Mouse (Mus musculus) kidney, adult 18-20 months (tissue): Measurements from ENCODE around the gene Gstp2.
"Not testable (repeated sequence)": the region's sequence is repeated elsewhere in the genome, so short reads cannot be mapped to it uniquely, and the experiment has no call there.

Experiments used
- DNase-seq: peaks from one replicate; pipeline ENCODE4 v3.0.0; 2021

Gene Gstp2

DNA sequence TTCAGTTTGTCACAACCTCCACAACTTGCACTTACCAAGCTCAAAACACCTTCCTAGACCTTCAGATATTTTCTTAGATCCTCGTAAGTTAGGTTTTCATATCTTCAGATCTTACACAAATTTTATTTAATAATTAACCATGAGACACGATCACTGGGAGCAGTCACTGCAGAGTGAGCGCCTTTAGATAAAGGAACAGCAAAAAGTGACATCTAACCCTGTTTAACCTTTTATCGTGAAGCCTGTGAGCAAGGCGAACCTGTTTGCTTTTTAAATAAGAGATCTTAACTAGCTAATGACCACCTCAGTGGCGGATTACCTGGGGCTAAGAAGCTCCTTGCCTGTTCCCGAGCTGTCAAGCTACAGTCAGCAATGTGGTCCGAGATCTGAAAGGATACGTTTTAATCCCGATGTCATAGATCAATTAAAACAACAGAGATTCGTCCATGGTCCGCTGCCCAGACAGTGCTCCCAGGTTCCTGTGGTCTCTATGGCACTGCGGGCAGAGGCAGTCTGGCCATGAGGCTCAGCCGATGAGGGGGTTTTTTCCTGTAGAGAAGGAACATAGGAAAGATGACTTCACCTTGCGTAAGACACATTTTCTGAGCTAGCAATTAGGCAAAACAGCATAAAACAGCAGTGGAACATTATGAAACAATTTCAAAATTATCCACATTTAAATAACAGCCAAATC is 23.0 kb upstream of the Gstp2 start:
- no peak for DNase-seq

- not testable (repeated sequence) for DNase-seq
Measured at GRCm38 (mm10) chr19:4068242-4068641, 22.4 kb upstream of the Gstp2 start.

GRCm38 (mm10) chr19:4066877-4067276 is 21.1 kb upstream of the Gstp2 start:
- no peak for DNase-seq

GRCm38 (mm10) chr19:4066280-4066679 is 20.5 kb upstream of the Gstp2 start:
- DNase-seq: no peak

GRCm38 (mm10) chr19:4064501-4064900 is 18.7 kb upstream of the Gstp2 start:
- DNase-seq: not testable (repeated sequence)

GRCm38 (mm10) chr19:4063357-4063756 is 17.5 kb upstream of the Gstp2 start:
- not testable (repeated sequence) for DNase-seq

DNA sequence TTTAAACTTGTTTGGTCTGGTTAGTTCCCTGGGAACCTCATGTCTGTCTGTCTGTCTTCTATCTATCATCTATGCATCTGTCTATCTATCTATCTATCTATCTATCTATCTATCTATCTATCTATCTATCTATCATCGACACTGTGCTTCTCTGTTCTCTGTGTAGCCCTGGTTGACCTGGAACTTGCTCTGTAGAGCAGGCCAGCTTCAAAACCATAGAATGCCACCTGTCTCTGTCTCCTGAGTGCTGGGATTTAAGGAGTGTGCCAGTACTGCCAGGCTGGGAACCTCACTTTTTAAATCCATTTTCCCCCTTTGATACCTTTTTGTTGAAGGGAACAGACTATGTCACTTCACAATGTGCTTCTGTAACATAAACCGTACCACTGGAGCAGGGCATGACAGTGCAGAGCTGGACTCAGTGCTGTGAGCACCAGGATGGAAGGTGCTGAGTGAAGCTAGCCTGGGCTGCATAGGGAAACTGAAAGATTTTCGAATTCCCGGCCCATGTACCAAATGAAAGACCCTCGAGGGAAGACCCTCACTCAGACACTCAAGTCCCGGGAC is 15.2 kb upstream of the Gstp2 start:
- no peak for DNase-seq

GRCm38 (mm10) chr19:4060044-4060898 is 14.4 kb upstream of the Gstp2 start:
- not testable (repeated sequence) for DNase-seq

GRCm38 (mm10) chr19:4059069-4059740 is 13.4 kb upstream of the Gstp2 start, which contains the start of gene Gstp3:
Gene Gstp3, minus strand, starts transcription at chr19:4059569.
- no peak for DNase-seq

DNA sequence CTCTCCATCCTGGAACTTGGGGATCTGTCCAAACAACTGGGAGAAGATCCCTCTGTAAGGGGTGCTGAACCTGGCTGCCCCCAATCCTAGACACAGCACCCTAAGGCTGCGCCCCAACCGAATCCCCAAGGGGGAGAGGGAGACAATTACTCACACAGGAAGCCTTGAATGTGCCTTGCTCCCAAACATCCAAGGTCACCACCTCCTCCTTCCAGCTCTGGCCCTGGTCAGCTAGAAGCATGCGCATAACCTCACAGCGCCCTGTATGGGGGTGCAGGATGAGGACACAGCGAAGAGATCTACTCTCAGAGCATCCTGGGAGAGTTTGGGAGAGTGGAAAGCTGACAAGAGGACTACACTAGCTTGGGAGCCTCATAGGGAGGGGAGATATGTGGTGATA is 12.8 kb upstream of the Gstp2 start:
- DNase-seq: no peak

- DNase-seq: no peak
Measured at GRCm38 (mm10) chr19:4057962-4058361, 12.1 kb upstream of the Gstp2 start.

GRCm38 (mm10) chr19:4057389-4057788 is 11.6 kb upstream of the Gstp2 start:
- no peak for DNase-seq

- DNase-seq: no peak
Measured at GRCm38 (mm10) chr19:4056727-4057126, 10.9 kb upstream of the Gstp2 start.

GRCm38 (mm10) chr19:4055947-4056693 is 10.3 kb upstream of the Gstp2 start:
- DNase-seq: peak; percentile 53

DNA sequence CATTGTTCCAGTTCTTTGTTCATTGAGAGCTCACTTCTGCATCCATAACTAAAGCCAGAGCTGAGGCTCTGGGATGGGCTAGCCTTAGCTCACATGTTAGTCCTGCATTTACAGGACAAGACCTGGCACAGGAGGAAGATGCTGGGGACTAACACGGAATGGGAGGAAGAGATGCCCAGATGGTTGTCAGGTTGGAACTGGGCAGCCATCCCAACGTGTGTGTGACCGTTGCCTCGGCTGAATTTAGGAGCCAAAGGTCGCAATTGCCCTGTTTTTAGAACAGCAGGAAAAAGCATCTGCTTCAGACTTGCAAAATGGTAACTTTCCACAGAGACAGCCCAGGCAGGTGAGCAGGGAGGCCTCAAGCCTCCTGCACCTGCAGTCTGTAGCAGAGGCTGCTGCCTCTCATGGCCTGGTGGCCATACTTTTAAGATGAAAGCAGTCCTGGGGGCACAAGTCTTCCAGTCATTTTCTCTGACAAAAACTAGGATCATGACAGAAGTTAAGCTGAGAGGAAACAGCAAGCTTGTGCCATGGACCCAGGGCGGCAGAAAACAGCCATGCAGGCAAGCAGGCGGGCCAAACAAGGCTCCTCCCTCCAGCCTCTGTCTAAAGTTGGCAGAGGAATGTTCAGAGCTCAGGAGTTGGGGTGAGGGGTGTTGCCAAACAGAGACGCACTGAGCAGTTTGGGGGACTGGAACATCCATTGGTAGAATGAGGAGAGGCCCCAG is 9.6 kb upstream of the Gstp2 start:
- peak; percentile 68 for DNase-seq

DNA sequence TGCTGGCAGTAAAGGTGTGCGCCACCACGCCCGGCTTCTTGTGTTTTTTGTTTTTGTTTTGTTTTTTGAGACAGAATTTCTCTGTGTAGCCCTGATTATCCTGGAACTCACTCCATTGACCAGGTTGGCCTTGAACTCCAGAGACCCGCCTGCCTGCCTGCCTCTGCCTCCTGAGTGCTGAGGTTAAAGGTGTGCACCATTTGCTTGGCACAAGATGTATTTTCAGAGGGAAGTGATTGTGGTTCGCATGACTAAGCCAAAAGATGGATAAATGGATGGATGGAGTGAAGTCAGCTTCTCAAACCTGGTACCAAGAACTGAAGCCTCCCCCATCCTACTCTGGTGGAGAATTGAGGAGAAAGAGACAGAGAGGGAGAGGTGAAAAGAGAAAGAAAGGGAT is 8.8 kb upstream of the Gstp2 start:
- no peak for DNase-seq

DNA sequence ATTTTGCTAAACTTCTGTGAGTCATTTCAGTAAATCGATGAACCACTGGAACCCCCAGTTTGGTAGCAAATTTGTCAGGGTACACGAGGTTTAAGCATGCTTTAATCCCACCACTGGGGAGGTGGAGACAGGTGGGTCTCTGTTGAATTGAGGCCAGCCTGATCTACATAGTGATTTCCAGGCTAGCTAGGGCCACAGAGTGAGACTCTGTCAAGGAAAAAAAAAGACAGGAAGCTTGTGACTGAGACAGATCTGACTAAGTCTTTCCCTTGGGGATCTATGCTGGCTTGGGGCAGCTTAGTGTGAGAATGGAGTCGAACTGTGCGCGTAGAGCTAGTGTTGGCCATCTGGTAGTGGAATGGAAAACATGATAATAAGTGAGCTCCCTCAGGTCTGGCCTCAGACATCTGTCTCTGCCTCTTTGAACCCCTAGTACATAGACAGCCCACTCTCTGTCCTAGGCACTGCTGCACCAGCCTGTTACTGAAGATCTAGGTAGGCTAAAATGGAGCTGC is 6.8 kb upstream of the Gstp2 start:
- DNase-seq: no peak

DNA sequence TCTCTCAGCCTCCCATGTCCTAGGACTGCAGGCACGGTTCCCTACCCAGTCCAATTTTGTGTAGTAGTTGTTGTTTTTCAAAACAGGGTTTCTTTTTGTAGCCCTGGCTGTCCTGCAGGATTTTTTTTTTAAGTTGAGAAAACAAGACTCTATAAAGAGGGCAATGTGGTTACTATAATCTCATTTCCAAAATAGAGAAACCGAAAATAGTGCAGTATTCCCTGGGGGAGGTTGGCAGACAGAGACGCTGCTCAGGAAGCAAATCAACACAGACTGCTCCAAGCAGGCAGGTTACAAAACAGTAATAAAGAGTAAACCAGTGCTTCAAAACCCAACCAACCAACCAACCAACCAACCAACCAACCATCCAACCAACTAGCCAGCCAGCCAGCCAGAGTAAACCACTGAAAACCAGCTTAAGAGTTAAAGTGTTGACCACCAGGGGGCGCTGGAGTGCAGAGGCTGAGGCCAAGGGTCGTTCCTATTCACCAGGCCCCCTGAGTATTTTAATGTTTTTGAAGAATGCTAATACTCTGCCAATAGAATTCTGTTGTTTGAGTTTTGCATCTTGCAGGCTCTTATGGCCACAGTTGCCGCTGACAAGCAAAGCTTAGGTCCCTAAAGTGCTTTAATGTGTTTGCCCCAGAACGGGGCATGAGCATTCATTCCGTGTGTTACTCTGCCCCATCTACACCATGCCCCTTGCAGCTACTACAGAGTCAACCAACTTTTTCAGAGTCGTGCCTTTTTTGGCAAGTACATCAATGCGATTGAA is 6.1 kb upstream of the Gstp2 start:
- peak; percentile 79 for DNase-seq

DNA sequence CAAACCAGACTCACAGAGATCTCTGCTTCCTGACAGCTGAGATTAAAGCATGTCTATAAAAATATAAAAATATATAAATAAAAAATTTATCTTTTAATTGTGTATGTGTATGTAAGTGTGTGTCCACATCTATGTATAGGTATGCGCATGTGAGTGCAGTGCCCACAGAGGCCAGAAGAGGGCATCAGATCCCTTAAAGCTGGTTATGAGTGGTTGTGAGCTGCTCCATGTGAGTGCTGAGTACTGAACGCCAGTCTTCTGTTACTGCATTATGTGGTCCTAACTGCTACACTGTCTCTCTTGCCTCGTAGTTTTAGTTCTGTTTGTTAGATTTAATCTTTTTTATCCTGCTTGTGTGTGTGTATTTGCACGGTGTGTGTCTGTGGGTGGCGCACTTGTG is 5.2 kb upstream of the Gstp2 start:
- DNase-seq: no peak

DNA sequence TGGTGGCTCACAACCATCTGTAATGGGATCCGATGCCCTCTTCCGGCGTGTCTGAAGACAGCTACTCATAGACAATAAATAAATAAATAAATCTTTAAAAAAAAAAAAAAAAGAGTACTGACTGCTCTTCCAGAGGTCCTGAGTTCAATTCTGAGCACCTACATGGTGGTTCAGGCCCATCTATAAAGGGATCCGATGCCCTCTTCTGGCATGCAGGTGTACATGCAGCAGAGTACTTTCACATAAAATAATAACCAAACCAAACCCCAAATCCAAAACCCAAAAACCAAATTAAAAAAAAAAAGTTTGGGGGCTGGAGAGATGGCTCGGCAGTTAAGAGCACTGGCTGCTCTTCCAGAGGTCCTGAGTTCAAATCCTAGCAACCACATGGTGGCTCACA is 3.2 kb upstream of the Gstp2 start:
- not testable (repeated sequence) for DNase-seq

GRCm38 (mm10) chr19:4047859-4048258 is 2.0 kb upstream of the Gstp2 start:
- peak; percentile 83 for DNase-seq
